Mouse (Mus musculus) spleen, adult 2 months (tissue): Measurements from ENCODE around the gene Klf11.

Source experiments
- CTCF ChIP-seq: fragments of 200-500 bp; IDR thresholded peaks from 2 replicates; pipeline ENCODE4 v1.5.1; 2011; ENCODE audit warnings: mild to moderate bottlenecking, inconsistent platforms; ENCODE audit not compliant: insufficient read depth, insufficient read length, insufficient replicate concordance; ENCODE audit errors: extremely low read depth
- POLR2A ChIP-seq: fragments of 200-500 bp; IDR thresholded peaks from 2 replicates; pipeline ENCODE4 v1.6.1; 2011; ENCODE audit warnings: low read depth, low read length, inconsistent platforms

DNA sequence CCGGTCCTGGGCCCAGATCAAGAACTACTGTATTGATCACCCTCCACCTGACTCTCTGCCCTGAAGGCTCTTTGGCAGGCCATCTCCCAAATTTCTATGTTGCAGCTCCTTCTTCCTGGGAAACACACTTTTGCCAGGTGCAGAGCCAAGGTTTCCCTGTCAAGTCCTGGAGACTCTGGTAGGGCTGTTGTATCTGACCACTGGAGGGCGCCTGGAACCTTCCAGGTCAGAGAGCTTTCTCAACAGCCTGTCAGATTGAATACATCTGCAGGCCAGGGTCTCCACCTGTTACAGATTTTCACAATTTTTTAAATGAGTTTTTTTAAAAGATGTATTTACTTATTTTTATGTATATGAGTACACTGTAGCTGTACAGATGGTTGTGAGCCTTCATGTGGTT lies 47.8 kb upstream of the Klf11 start:
- peak; percentile 70; the same call in 1 of the 2 replicates for TF ChIP-seq CTCF
- no peak for TF ChIP-seq POLR2A
